25 mouse cellular contexts compared by ENCODE assay signal in the genomic region with DNA sequence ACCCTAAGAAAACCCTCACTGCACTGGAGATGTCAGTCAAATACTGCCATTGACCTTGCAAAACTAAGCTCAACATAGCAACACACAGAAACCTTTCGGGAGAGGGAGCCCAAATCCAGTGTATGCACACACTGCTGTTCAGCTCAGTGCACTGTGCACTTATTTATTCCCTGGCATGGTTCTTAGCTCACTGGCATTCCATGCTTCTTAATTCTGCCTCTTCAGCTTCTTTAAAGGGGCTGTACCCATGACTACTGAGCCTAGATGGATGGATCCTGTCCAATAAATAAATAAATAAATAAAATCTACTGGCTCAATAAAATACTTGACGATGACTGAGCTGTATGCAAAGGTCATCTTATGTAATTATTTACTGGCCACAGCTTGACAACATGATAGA.
DNase-seq lines count a peak whose midpoint lies in the region; ATAC-seq and TF ChIP-seq lines count a peak whose summit lies in the region.
"Had no signal": no experiment of that assay in that cellular context is flagged by ENCODE, and none has a peak within 500 bp of the region (broad histone marks: within the 10 kb centered on the region; RNA-seq: fewer than 3 reads in every experiment).

No protein-coding gene starts in this region.

- no peak for TF ChIP-seq POLR2A in kidney, adult 2 months (IDR thresholded peaks at IDR 0.05; ENCODE audit: low read depth, low read length)

- ATAC-seq in forebrain, postnatal 0 days: peak; percentile 37
- ATAC-seq in midbrain, embryonic 15.5 days (replicated peaks): 0 out of 2 replicates have a peak, but pooled peaks have one; percentile 54
- ATAC-seq in inflammation-experienced regulatory T-cells, adult 6 months: no peak
- ATAC-seq: activated CD4-positive, CD25-positive, alpha-beta regulatory T cell, adult 4 months; liver, postnatal 0 days had no signal

- intact Hi-C loops in left cerebral cortex, postnatal 4 days (cut with DNase I): loop anchor here (10.0 kb wide), 2 partner anchors 134 to 236 kb away; no protein-coding TSS in a partner anchor

- H3K4me2 ChIP-seq in forebrain, postnatal 0 days (ENCODE audit: low read depth): no peak overlapping the region
- H3K4me2 ChIP-seq in midbrain, embryonic 15.5 days: no peak overlapping the region
- H3K4me2 ChIP-seq: heart, embryonic 12.5 days; limb, embryonic 15.5 days; stomach, embryonic 15.5 days had no signal

- no peak overlapping the region for H3K27ac ChIP-seq in kidney, adult 2 months (ENCODE audit: insufficient read depth, low read depth, low read length)
- peak overlapping the region; percentile 22; the same call in 1 of the 2 replicates for H3K27ac ChIP-seq in forebrain, embryonic 10.5 days
- peak overlapping the region; percentile 57 for H3K27ac ChIP-seq in forebrain, postnatal 0 days (ENCODE audit: low read depth, low read length)
- H3K27ac ChIP-seq in midbrain, embryonic 15.5 days: peak overlapping the region; percentile 77
- H3K27ac ChIP-seq: gastrocnemius, adult 2 months; limb, embryonic 15.5 days; stomach, embryonic 15.5 days had no signal

- TF ChIP-seq CTCF in kidney, adult 2 months (conservative IDR thresholded peaks at IDR 0.05; ENCODE audit: insufficient read depth, insufficient read length, low read depth, low read length): 0 out of 2 replicates have a peak, but pooled peaks have one; percentile 12
- TF ChIP-seq CTCF in forebrain, postnatal 0 days (IDR thresholded peaks at IDR 0.05; ENCODE audit: low read depth): no peak

- H3K4me3 ChIP-seq in kidney, adult 2 months (ENCODE audit: insufficient read depth, low read depth, low read length): no peak overlapping the region
- no peak overlapping the region for H3K4me3 ChIP-seq in forebrain, embryonic 10.5 days
- no peak overlapping the region for H3K4me3 ChIP-seq in forebrain, postnatal 0 days (ENCODE audit: low read depth, low read length)
- H3K4me3 ChIP-seq in midbrain, embryonic 15.5 days: no peak overlapping the region
- H3K4me3 ChIP-seq: gastrocnemius, adult 2 months; heart, embryonic 12.5 days; limb, embryonic 15.5 days; megakaryocyte, embryonic 14.5 days; stomach, embryonic 15.5 days had no signal

- H3K9me3 ChIP-seq in forebrain, embryonic 10.5 days: no peaks in the 10 kb centered on the region
- no peaks in the 10 kb centered on the region for H3K9me3 ChIP-seq in forebrain, postnatal 0 days (ENCODE audit: low read length)
- H3K9me3 ChIP-seq in midbrain, embryonic 15.5 days: no peaks in the 10 kb centered on the region
- H3K9me3 ChIP-seq: G1E; heart, embryonic 12.5 days; limb, embryonic 15.5 days; megakaryocyte, embryonic 14.5 days; stomach, embryonic 15.5 days had no signal

- 53% methylated on average over 2 of the region's 2 CpGs for WGBS in kidney, adult 2 months
- 84% methylated on average over 2 of the region's 2 CpGs for WGBS in forebrain, embryonic 10.5 days
- WGBS in forebrain, postnatal 0 days: 31% methylated on average over 2 of the region's 2 CpGs
- 59% methylated on average over 2 of the region's 2 CpGs for WGBS in midbrain, embryonic 15.5 days

- DNase-seq in kidney, adult 2 months: no peak
- no peak for DNase-seq in kidney, adult 9 months
- DNase-seq in forebrain, embryonic 10.5 days (ENCODE audit: extremely low spot score, low spot score): no peak
- DNase-seq in forebrain, postnatal 0 days: no peak
- DNase-seq in left cerebral cortex, postnatal 4 days: no peak
- DNase-seq in left cerebral cortex, adult 18-20 months (ENCODE audit: low spot score in 2 of 2): no peak
- DNase-seq: adrenal gland, postnatal 36 days; cerebellum, adult 2 months; cerebellum, postnatal 36 days; gastrocnemius, adult 2 months; heart, adult 11 months; heart, postnatal 14 days; layer of hippocampus, postnatal 36 days; liver, postnatal 0 days; lung, postnatal 14 days; thymus, adult 18-20 months; thymus, postnatal 4 days had no signal

- H3K9ac ChIP-seq in forebrain, postnatal 0 days: no peak overlapping the region
- H3K9ac ChIP-seq in midbrain, embryonic 15.5 days: no peak overlapping the region
- H3K9ac ChIP-seq: heart, embryonic 12.5 days; limb, embryonic 15.5 days; liver, postnatal 0 days; stomach, embryonic 15.5 days had no signal

- no peaks in the 10 kb centered on the region for H3K36me3 ChIP-seq in kidney, adult 2 months (ENCODE audit: control insufficient read depth, insufficient read depth, low read length)
- H3K36me3 ChIP-seq in forebrain, embryonic 10.5 days (replicated peaks): no peaks in the 10 kb centered on the region
- H3K36me3 ChIP-seq in forebrain, postnatal 0 days (ENCODE audit: insufficient read depth): no peaks in the 10 kb centered on the region
- H3K36me3 ChIP-seq in midbrain, embryonic 15.5 days (replicated peaks): no peaks in the 10 kb centered on the region
- H3K36me3 ChIP-seq: heart, embryonic 12.5 days; limb, embryonic 15.5 days; stomach, embryonic 15.5 days had no signal

- H3K4me1 ChIP-seq in kidney, adult 2 months (ENCODE audit: control insufficient read depth, insufficient read depth, low read length): 0 out of 2 replicates have a peak, but pooled peaks cover 6% of the 10 kb centered on the region
- H3K4me1 ChIP-seq in forebrain, embryonic 10.5 days: peaks cover 64% of the 10 kb centered on the region
- peaks cover 9% of the 10 kb centered on the region for H3K4me1 ChIP-seq in forebrain, postnatal 0 days (ENCODE audit: insufficient read depth)
- peaks cover 23% of the 10 kb centered on the region for H3K4me1 ChIP-seq in midbrain, embryonic 15.5 days
- H3K4me1 ChIP-seq: stomach, embryonic 15.5 days had no signal

- H3K27me3 ChIP-seq in kidney, adult 2 months (replicated peaks; ENCODE audit: control insufficient read depth, insufficient read depth, low read length): no peaks in the 10 kb centered on the region
- peaks cover 38% of the 10 kb centered on the region for H3K27me3 ChIP-seq in forebrain, embryonic 10.5 days (ENCODE audit: poor library complexity, severe bottlenecking)
- H3K27me3 ChIP-seq in forebrain, postnatal 0 days (ENCODE audit: insufficient read depth, low read length): no peaks in the 10 kb centered on the region
- no peaks in the 10 kb centered on the region for H3K27me3 ChIP-seq in midbrain, embryonic 15.5 days (replicated peaks)
- H3K27me3 ChIP-seq: heart, embryonic 12.5 days; limb, embryonic 15.5 days; megakaryocyte, embryonic 14.5 days; stomach, embryonic 15.5 days had no signal
